Mouse (Mus musculus): ENCODE results near the gene Prok2.

Prok2 gene

GRCm38 (mm10) chr6:99725971-99726561, at the start of gene Prok2:
Gene Prok2, minus strand, starts transcription at chr6:99726392.
- no peak for DNase-seq (ENCODE audit: low read depth, low spot score)

GRCm38 (mm10) chr6:99774680-99775079, 48.5 kb upstream of the Prok2 start:
- DNase-seq (ENCODE audit: low read depth, low spot score), result no peak

- no peak for DNase-seq (ENCODE audit: low read depth, low spot score)
Measured at GRCm38 (mm10) chr6:99768495-99768894, 42.3 kb upstream of the Prok2 start.

- no peak for DNase-seq (ENCODE audit: low read depth, low spot score)
Measured at GRCm38 (mm10) chr6:99764916-99765315, 38.7 kb upstream of the Prok2 start.

- no peak for DNase-seq (ENCODE audit: low read depth, low spot score)
Measured at GRCm38 (mm10) chr6:99762069-99762985, 36.1 kb upstream of the Prok2 start.

- DNase-seq (ENCODE audit: low read depth, low spot score), result no peak
Measured at GRCm38 (mm10) chr6:99756105-99756504, 29.9 kb upstream of the Prok2 start.

GRCm38 (mm10) chr6:99751308-99751707, 25.1 kb upstream of the Prok2 start:
- peak; percentile 46 for DNase-seq (ENCODE audit: low read depth, low spot score)

GRCm38 (mm10) chr6:99746275-99746674, 20.1 kb upstream of the Prok2 start:
- DNase-seq (ENCODE audit: low read depth, low spot score), result no peak

GRCm38 (mm10) chr6:99742866-99743265, 16.7 kb upstream of the Prok2 start:
- DNase-seq (ENCODE audit: low read depth, low spot score), result peak; percentile 59

- DNase-seq (ENCODE audit: low read depth, low spot score), result no peak
Measured at GRCm38 (mm10) chr6:99734666-99735065, 8.5 kb upstream of the Prok2 start.

GRCm38 (mm10) chr6:99732673-99733072, 6.5 kb upstream of the Prok2 start:
- no peak for DNase-seq (ENCODE audit: low read depth, low spot score)

- no peak for DNase-seq (ENCODE audit: low read depth, low spot score)
Measured at GRCm38 (mm10) chr6:99731926-99732325, 5.7 kb upstream of the Prok2 start.

GRCm38 (mm10) chr6:99729853-99730252, 3.7 kb upstream of the Prok2 start:
- no peak for DNase-seq (ENCODE audit: low read depth, low spot score)

- no peak for DNase-seq (ENCODE audit: low read depth, low spot score)
Measured at GRCm38 (mm10) chr6:99726576-99727303, 548 bp upstream of the Prok2 start.

GRCm38 (mm10) chr6:99722390-99722789, 3.8 kb downstream of the Prok2 start:
- no peak for DNase-seq (ENCODE audit: low read depth, low spot score)

GRCm38 (mm10) chr6:99721032-99721431, 5.2 kb downstream of the Prok2 start:
- no peak for DNase-seq (ENCODE audit: low read depth, low spot score)

- DNase-seq (ENCODE audit: low read depth, low spot score), result no peak
Measured at GRCm38 (mm10) chr6:99715913-99716312, 10.3 kb downstream of the Prok2 start.

GRCm38 (mm10) chr6:99715191-99715590, 11.0 kb downstream of the Prok2 start:
- DNase-seq (ENCODE audit: low read depth, low spot score), result no peak

GRCm38 (mm10) chr6:99713256-99713655, 12.9 kb downstream of the Prok2 start:
- no peak for DNase-seq (ENCODE audit: low read depth, low spot score)

GRCm38 (mm10) chr6:99711576-99712101, 14.6 kb downstream of the Prok2 start:
- no peak for DNase-seq (ENCODE audit: low read depth, low spot score)

- no peak for DNase-seq (ENCODE audit: low read depth, low spot score)
Measured at GRCm38 (mm10) chr6:99700484-99700883, 25.7 kb downstream of the Prok2 start.
